Mouse (Mus musculus): ENCODE results near the gene Vil1. TPM values are rescaled to one million over a fixed set of nuclear protein-coding genes. Genes with fewer than 3 reads are reported as not detected.

Vil1 gene
- polyA plus RNA-seq, 1 experiment from 2014 or later = 0.26 TPM

DNA sequence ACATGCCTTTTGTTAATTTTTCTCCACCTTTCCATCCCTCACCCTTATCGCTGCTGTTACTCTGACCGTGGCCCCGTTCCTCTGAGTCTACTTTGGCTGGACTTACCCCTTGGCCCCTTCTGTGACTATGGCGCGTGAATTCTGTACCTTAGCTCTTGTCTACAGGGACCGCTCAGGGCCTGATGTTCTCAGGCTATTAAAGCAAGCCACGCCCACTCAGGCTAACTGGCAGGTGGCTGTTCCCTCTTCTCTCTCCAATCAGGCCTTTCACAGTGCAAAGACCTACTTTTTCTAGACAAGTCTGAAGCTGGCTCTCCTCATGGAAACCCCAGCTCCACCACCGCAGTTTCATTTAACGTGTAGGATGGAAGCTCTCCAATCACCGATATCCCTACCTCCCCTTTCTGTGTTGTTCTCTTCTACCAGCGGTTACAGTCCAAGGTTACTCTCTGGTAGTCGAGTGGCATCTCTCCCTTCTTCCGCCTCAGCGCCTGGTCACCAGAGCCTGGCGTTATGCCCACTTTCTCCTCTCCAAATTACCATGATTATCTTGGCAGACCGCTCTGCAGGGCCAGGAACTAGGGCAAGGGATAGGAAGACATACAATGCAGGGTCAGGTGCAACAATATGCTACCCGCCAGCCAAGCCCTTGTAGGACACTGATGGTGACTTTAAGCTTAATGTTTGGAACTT, 9.7 kb downstream of the Vil1 start:
- H3K36me3 ChIP-seq = no peaks in the 10 kb centered on the region
- H3K9me3 ChIP-seq (replicated peaks) = no peaks in the 10 kb centered on the region
- peaks cover 17% of the 10 kb centered on the region for H3K4me1 ChIP-seq (replicated peaks)
- no peak overlapping the region for H3K9ac ChIP-seq
- no peak for ATAC-seq (replicated peaks; ENCODE audit: insufficient number of reproducible peaks, insufficient read depth, low FRiP score, low read depth)
- H3K27me3 ChIP-seq = no peaks in the 10 kb centered on the region
- H3K4me3 ChIP-seq = no peak overlapping the region
- H3K27ac ChIP-seq = no peak overlapping the region
- 65% methylated on average over 17 of the region's 17 CpGs for WGBS
- no peak overlapping the region for H3K4me2 ChIP-seq

DNA sequence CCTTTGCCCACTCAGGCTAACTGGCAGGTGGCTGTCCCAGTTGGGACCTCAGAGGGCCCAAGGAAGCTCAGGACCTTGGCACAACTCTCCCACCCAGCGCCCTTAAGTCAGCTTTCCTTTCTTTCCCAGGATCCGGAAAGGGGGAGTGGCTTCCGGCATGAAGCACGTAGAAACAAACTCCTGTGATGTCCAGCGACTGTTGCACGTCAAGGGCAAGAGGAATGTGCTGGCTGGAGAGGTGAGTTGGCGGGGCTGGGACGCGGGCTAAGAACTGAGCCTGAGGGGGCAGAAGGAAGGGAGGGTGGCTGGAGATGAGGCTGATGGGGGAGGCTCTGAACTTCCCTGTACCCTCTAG, 10.2 kb downstream of the Vil1 start:
- Histone ChIP-seq H3K36me3 (no peaks in the 10 kb centered on the region), H3K9ac (no peak overlapping the region), H3K4me2 (no peak overlapping the region), H3K4me3 (no peak overlapping the region), H3K27ac (no peak overlapping the region), H3K27me3 (no peaks in the 10 kb centered on the region), H3K9me3 (replicated peaks) (no peaks in the 10 kb centered on the region), H3K4me1 (replicated peaks) (peaks cover 17% of the 10 kb centered on the region)
- no peak for ATAC-seq (replicated peaks; ENCODE audit: insufficient number of reproducible peaks, insufficient read depth, low FRiP score, low read depth)
- 49% methylated on average over 9 of the region's 9 CpGs for WGBS

DNA sequence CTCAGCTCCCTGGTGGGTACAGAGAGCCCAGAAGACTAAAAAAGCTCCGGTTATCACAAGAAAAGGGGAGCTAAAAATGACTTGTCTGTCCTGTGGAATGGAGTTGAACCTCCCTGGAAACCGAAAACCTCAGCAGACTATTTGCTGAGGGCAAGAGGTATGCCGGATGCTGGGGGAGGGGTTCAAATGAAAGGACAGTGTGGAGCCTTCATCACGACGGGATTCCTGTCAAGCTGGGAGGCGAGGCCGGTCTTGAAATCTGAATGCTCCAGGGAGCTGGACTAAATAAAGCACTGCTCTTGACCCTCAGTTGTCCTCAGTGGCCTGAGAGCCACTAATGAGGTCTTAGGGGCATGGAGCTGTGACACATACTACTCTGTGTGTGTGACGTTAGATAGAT, 14.0 kb downstream of the Vil1 start:
- no peak overlapping the region for H3K27ac ChIP-seq

DNA sequence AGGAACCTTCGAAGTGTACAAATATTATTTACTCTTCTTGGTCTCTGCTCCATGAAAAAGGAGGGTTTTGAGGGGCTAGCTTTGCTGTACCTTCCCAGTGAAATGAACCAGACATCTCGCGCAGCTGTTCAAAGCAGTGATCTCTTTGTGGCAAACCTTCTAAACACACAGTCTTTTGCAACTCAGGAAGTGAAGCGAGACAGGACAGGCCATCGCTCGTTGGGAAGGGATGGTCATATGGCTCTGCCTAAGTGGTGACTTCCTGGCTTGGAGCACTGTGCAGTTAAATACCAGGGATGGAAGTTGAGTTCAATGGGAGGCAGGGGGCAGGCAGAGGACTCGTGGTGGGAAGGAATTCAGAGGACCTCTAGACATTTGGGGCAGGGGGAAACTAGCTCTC, 16.7 kb downstream of the Vil1 start:
- peaks cover 9% of the 10 kb centered on the region for H3K4me1 ChIP-seq (replicated peaks)
- no peak for ATAC-seq (replicated peaks; ENCODE audit: insufficient number of reproducible peaks, insufficient read depth, low FRiP score, low read depth)
- H3K36me3 ChIP-seq = no peaks in the 10 kb centered on the region
- H3K4me2 ChIP-seq = no peak overlapping the region
- H3K9me3 ChIP-seq (replicated peaks) = no peaks in the 10 kb centered on the region
- no peak overlapping the region for H3K4me3 ChIP-seq
- H3K27ac ChIP-seq = no peak overlapping the region
- 61% methylated on average over 7 of the region's 7 CpGs for WGBS
- no peak overlapping the region for H3K9ac ChIP-seq
- H3K27me3 ChIP-seq = no peaks in the 10 kb centered on the region

More for the DNA sequence above, 14.0 kb downstream of the Vil1 start:
- ATAC-seq (replicated peaks; ENCODE audit: insufficient number of reproducible peaks, insufficient read depth, low FRiP score, low read depth) = no peak
- peaks cover 17% of the 10 kb centered on the region for H3K4me1 ChIP-seq (replicated peaks)
- H3K36me3 ChIP-seq = no peaks in the 10 kb centered on the region
- H3K4me2 ChIP-seq = no peak overlapping the region
- H3K9me3 ChIP-seq (replicated peaks) = no peaks in the 10 kb centered on the region
- no peak overlapping the region for H3K4me3 ChIP-seq
- 18% methylated on average over 8 of the region's 8 CpGs for WGBS
- H3K9ac ChIP-seq = no peak overlapping the region
- H3K27me3 ChIP-seq = no peaks in the 10 kb centered on the region

DNA sequence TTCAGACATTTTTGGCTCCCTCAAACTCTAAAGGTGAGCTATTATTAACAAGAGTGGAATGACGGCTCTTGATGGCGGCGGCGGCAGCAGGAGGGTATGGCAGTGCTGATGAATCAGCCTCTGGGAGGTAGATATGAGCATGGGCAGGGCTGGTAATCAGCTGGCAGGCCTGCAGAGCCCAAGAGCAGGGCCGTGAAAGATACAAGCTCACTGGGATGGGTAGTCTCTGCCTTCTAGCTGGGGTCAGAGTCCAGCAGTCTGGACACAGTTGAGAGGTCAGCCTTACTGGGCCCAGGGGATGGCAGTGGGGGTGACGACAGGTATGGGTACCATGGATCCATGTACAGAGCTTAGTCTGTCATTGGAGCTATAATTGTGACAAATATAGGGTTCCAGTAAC, 24.0 kb downstream of the Vil1 start:
- H3K36me3 ChIP-seq = peaks cover 14% of the 10 kb centered on the region; the same call in 1 of the 2 replicates
- 0 out of 2 replicates have a peak, but pooled peaks have one; percentile 37 for ATAC-seq (replicated peaks; ENCODE audit: insufficient number of reproducible peaks, insufficient read depth, low FRiP score, low read depth)
- no peak overlapping the region for H3K27ac ChIP-seq
- H3K9me3 ChIP-seq (replicated peaks) = no peaks in the 10 kb centered on the region
- no peaks in the 10 kb centered on the region for H3K27me3 ChIP-seq
- WGBS = 52% methylated on average over 6 of the region's 6 CpGs
- no peak overlapping the region for H3K4me3 ChIP-seq
- H3K4me1 ChIP-seq (replicated peaks) = peaks cover 3% of the 10 kb centered on the region
- H3K4me2 ChIP-seq = no peak overlapping the region
- no peak overlapping the region for H3K9ac ChIP-seq

DNA sequence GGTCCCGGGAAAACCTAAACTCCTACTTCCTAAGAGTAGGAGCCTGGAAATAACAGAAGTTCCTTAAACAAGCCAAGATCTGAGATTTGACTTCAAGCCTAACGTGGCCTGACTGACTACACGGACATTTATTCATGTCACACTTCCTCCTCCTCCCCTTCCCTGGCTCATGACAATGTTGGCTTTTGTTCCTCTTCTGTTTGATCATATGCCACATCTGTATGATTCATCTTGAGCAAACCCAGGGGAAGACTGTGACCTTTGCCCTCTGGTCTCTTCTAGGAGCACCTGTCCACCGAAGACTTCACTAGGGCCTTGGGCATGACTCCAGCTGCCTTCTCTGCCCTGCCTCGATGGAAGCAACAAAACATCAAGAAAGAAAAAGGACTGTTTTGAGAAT, 25.4 kb downstream of the Vil1 start:
- peaks cover 3% of the 10 kb centered on the region for H3K4me1 ChIP-seq (replicated peaks)
- H3K27me3 ChIP-seq = no peaks in the 10 kb centered on the region
- no peaks in the 10 kb centered on the region for H3K9me3 ChIP-seq (replicated peaks)
- 56% methylated on average over 5 of the region's 5 CpGs for WGBS
- no peak for ATAC-seq (replicated peaks; ENCODE audit: insufficient number of reproducible peaks, insufficient read depth, low FRiP score, low read depth)
- no peak overlapping the region for H3K27ac ChIP-seq
- no peak overlapping the region for H3K4me2 ChIP-seq
- H3K4me3 ChIP-seq = no peak overlapping the region
- peaks cover 27% of the 10 kb centered on the region for H3K36me3 ChIP-seq
- no peak overlapping the region for H3K9ac ChIP-seq

DNA sequence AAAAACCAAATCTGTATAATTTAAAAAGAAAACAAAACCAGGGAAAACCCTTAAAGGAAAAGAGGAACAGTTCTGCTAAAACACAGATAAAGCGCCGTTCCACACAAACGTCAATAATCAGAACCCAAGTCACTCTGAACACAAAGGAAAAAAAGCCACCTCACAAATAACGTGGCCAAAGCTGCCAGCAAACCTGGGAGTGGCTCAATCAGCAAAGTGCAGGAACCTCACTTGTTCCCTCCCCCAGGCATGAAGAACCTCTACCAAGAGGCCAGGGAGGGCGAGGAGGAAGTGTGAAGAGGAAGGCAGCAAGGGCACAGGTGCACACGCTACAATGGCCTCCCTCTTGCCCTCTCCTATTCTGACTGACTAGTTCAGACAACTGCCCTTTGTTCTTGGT, 26.4 kb downstream of the Vil1 start:
- H3K9ac ChIP-seq = no peak overlapping the region
- H3K9me3 ChIP-seq (replicated peaks) = no peaks in the 10 kb centered on the region
- H3K27ac ChIP-seq = no peak overlapping the region
- 76% methylated on average over 6 of the region's 6 CpGs for WGBS
- H3K4me3 ChIP-seq = no peak overlapping the region
- H3K27me3 ChIP-seq = no peaks in the 10 kb centered on the region
- peaks cover 30% of the 10 kb centered on the region for H3K36me3 ChIP-seq
- H3K4me1 ChIP-seq (replicated peaks) = peaks cover 3% of the 10 kb centered on the region
- no peak overlapping the region for H3K4me2 ChIP-seq
- no peak for ATAC-seq (replicated peaks; ENCODE audit: insufficient number of reproducible peaks, insufficient read depth, low FRiP score, low read depth)

DNA sequence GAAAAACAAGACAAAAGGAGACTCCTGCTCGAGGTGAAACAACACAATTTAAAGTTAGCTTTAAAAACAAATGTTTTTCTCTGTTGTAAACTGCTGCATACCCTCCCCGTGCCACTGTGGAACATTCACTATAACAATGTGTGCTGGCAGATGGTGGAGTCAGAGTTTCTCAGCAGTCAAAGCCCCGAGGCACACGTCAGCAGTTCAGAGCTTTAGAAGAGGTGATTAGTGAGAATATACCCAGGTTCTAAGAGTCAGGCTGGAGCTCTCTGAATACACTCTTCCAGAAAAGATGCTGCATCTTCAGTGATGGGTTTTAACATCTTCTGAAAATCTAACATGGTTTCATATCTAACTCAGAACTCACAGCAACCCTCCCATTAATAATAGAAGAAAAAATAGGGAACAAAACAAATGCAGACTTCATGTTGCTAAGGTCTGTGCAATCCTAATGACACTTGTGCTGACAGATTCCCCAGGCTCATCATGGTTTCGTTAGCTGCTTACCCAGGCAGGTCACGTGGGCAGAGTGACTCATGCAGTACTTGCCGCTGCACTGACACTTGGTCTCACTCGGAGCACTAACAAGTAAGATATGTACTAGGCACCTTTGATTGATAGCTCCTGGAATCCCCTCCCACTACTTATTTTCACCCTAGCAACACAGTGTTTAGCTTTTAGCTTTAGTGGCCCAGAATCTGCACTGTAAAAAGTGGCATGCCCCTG, 28.7 kb downstream of the Vil1 start:
- no peaks in the 10 kb centered on the region for H3K9me3 ChIP-seq (replicated peaks)
- H3K27me3 ChIP-seq = no peaks in the 10 kb centered on the region
- no peak overlapping the region for H3K4me3 ChIP-seq
- H3K36me3 ChIP-seq = peaks cover 45% of the 10 kb centered on the region
- WGBS = 49% methylated on average over 8 of the region's 8 CpGs
- no peak overlapping the region for H3K27ac ChIP-seq
- H3K9ac ChIP-seq = no peak overlapping the region
- ATAC-seq (replicated peaks; ENCODE audit: insufficient number of reproducible peaks, insufficient read depth, low FRiP score, low read depth) = 0 out of 2 replicates have a peak, but pooled peaks have one; percentile 55
- H3K4me1 ChIP-seq (replicated peaks) = peaks cover 3% of the 10 kb centered on the region
- H3K4me2 ChIP-seq = no peak overlapping the region

DNA sequence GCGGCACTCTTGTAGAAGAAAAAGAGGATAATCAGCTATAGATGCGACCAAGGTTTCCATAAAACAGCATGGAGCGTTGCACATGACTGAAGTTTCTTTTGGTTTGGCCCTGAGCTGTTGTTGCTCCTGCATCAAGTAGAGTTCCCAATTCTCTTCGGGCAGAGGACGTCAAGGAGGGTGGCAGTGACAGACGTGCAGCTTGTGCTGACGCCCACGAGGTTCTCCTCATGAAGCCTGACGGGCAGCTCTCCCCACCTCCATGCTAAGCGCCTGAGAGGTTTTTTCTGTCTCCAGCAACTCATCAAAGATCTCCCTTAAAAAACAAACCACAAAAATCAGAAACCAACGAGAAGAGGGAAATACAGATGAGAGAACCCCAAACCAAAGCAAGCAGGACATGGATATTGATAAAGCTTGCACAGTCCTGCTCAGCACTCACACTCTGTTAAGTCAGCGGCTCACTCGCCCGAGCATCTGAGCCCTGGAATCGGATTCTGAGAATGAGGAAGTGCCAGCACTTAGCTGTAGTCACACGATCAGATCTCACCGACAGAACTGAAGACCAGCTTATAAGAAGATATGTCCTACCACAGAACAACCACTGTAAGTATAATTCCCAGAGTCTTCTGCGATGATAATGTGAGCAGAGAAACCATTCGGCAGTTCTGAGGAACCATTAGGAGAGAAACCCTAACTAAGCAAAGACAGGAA, 30.1 kb downstream of the Vil1 start:
- Histone ChIP-seq H3K27ac (no peak overlapping the region), H3K4me1 (replicated peaks) (no peaks in the 10 kb centered on the region; the same call in 1 of the 2 replicates), H3K9ac (no peak overlapping the region), H3K27me3 (no peaks in the 10 kb centered on the region), H3K4me3 (no peak overlapping the region), H3K9me3 (replicated peaks) (no peaks in the 10 kb centered on the region), H3K36me3 (peaks cover 46% of the 10 kb centered on the region), H3K4me2 (no peak overlapping the region)
- ATAC-seq (replicated peaks; ENCODE audit: insufficient number of reproducible peaks, insufficient read depth, low FRiP score, low read depth) = no peak
- 79% methylated on average over 19 of the region's 19 CpGs for WGBS

DNA sequence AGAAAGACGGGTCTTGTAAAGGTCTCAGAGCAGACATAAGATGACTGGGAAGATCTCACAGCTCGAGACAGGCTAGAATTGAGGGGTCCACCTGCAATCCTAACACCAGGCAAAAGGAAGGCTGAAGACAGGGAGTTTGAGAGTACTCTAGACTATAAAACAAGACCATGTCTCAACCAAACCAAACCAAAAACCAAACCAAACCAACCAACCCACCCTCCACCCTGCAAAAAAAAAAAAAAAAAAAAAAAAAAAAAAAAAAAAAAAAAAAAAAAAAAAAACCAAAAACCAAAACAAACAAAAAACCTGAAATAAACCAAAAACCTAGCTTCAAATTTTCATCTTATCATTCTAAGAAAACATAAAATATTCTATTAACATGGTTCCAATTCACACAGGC, 35.4 kb downstream of the Vil1 start:
- 89% methylated on average over 2 of the region's 2 CpGs for WGBS
- ATAC-seq (replicated peaks; ENCODE audit: insufficient number of reproducible peaks, insufficient read depth, low FRiP score, low read depth) = no peak
- H3K9ac ChIP-seq = no peak overlapping the region
- no peaks in the 10 kb centered on the region for H3K9me3 ChIP-seq (replicated peaks)
- no peaks in the 10 kb centered on the region for H3K4me1 ChIP-seq (replicated peaks)
- peaks cover 40% of the 10 kb centered on the region for H3K36me3 ChIP-seq
- no peaks in the 10 kb centered on the region for H3K27me3 ChIP-seq
- no peak overlapping the region for H3K4me2 ChIP-seq
- no peak overlapping the region for H3K27ac ChIP-seq
- no peak overlapping the region for H3K4me3 ChIP-seq

DNA sequence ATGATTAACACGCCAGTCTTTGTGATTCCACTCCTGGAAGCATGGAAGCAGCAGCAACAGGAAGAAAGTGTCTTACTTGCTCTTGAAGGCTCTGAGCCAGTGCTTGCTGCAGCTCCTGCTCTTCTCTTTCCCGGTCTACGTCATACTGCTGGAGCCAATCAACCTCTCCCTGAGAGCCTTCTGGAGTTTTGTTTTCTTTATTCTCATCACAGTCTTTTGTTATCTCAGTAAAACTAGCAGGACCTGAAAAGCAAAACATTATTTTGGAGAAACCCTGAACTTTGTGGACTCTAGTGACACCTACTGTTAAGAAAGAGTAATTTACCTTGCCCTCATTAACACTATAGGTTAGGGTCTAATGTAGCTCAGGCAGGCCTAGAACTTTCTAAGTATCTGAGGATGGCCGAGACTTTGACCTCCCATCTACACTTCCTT, 43.5 kb downstream of the Vil1 start:
- 39% methylated on average over 4 of the region's 4 CpGs for WGBS
- ATAC-seq (replicated peaks; ENCODE audit: insufficient number of reproducible peaks, insufficient read depth, low FRiP score, low read depth) = 0 out of 2 replicates have a peak, but pooled peaks have one; percentile 50
- no peaks in the 10 kb centered on the region for H3K9me3 ChIP-seq (replicated peaks)
- peaks cover 52% of the 10 kb centered on the region for H3K36me3 ChIP-seq
- H3K9ac ChIP-seq = no peak overlapping the region
- no peak overlapping the region for H3K4me2 ChIP-seq
- H3K27me3 ChIP-seq = no peaks in the 10 kb centered on the region
- H3K4me1 ChIP-seq (replicated peaks) = no peaks in the 10 kb centered on the region
- H3K4me3 ChIP-seq = no peak overlapping the region
- peak overlapping the region; percentile 28; the same call in 1 of the 2 replicates for H3K27ac ChIP-seq

Data from heart, embryonic 15.5 days (tissue).